Mouse (Mus musculus): Measurements from ENCODE around the gene Phtf1. TPM values are rescaled to one million over a fixed set of nuclear protein-coding genes. Genes with fewer than 3 reads are reported as not detected.

Phtf1 gene
- polyA plus RNA-seq, 1 experiment from 2014 or later: 37.5 TPM

DNA sequence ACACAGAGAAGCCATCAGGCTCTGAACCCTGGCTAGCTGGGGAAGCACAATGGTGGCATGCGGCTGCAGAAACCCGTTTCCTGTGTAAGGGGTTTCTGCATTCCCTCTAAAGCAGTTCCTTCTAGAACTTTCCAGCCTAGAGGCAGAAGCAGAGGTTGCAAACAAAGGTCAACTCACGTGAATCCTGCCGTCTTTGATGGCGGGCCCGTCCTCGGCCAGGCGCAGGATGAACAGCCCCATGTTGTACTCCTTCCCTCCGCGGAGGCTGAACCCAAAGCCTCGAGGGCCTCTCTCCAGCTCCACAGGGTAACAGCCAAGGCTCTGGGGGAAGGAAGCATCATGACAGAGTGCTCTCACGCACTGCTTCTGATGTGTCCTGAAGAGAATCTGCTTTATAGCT is 52.2 kb downstream of the Phtf1 start:
- 77% methylated on average over 12 of the region's 12 CpGs for WGBS
- Histone ChIP-seq H3K4me1 (no peaks in the 10 kb centered on the region), H3K9ac (no peak overlapping the region)

DNA sequence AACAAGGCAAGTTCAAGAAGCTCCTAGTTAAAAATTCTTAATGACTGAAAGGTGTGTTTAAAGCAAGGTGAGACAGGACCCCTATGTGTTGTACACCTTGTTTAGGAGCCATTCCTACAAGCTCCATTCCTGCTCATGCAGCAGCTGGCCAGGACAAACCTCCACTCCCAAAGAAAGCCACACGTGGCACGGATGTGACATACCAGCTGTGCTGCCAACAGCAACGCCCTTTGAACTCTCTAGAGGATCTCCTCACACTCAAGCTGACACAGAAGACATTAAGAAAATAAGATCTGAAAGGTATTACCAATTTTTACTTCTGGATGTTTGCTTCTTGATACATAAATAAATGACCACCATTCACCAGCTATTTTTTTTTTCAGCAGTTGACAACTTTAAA is 59.0 kb downstream of the Phtf1 start:
- no peak overlapping the region for H3K4me2 ChIP-seq (replicated peaks)
- H3K27me3 ChIP-seq: no peaks in the 10 kb centered on the region
- H3K27ac ChIP-seq (replicated peaks): no peak overlapping the region
- no peak for ATAC-seq (ENCODE audit: insufficient number of reproducible peaks, low FRiP score, low TSS enrichment, low read depth)
- no peaks in the 10 kb centered on the region for H3K4me1 ChIP-seq
- no peaks in the 10 kb centered on the region for H3K9me3 ChIP-seq (replicated peaks)
- peaks cover 7% of the 10 kb centered on the region; the same call in 1 of the 2 replicates for H3K36me3 ChIP-seq
- WGBS: 60% methylated on average over 3 of the region's 3 CpGs
- H3K4me3 ChIP-seq (replicated peaks): no peak overlapping the region
- H3K9ac ChIP-seq: no peak overlapping the region

More for the DNA sequence above, 52.2 kb downstream of the Phtf1 start:
- Histone ChIP-seq H3K27ac (replicated peaks) (no peak overlapping the region), H3K36me3 (peaks cover 37% of the 10 kb centered on the region), H3K9me3 (replicated peaks) (no peaks in the 10 kb centered on the region), H3K4me2 (replicated peaks) (no peak overlapping the region), H3K4me3 (replicated peaks) (no peak overlapping the region), H3K27me3 (no peaks in the 10 kb centered on the region)
- no peak for ATAC-seq (ENCODE audit: insufficient number of reproducible peaks, low FRiP score, low TSS enrichment, low read depth)

DNA sequence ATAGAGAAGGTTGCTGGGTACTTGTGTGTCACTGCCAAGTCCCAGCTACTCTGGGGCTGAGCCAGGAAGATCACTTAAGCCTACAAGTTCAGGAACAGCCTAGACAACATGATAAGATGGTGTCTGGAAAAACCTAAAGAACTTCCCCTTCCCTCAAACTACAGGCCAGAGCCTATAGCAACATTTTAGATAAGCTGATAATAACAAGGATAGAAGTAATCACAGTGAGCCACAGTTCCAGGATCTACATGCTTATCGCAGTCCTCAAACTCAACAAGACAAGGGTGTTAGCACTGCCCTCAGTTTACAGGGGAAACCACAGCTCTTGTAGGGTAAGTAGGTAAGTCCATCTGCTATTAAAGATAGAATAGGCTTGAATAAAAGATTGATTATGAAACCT is 64.2 kb downstream of the Phtf1 start:
- H3K9ac ChIP-seq: no peak overlapping the region
- no peaks in the 10 kb centered on the region for H3K9me3 ChIP-seq (replicated peaks)
- no peaks in the 10 kb centered on the region for H3K36me3 ChIP-seq
- no peak for ATAC-seq (ENCODE audit: insufficient number of reproducible peaks, low FRiP score, low TSS enrichment, low read depth)
- H3K4me1 ChIP-seq: no peaks in the 10 kb centered on the region
- H3K4me2 ChIP-seq (replicated peaks): no peak overlapping the region
- WGBS: 82% methylated on average over 1 of the region's 1 CpGs
- H3K4me3 ChIP-seq (replicated peaks): no peak overlapping the region
- H3K27ac ChIP-seq (replicated peaks): no peak overlapping the region
- H3K27me3 ChIP-seq: no peaks in the 10 kb centered on the region

DNA sequence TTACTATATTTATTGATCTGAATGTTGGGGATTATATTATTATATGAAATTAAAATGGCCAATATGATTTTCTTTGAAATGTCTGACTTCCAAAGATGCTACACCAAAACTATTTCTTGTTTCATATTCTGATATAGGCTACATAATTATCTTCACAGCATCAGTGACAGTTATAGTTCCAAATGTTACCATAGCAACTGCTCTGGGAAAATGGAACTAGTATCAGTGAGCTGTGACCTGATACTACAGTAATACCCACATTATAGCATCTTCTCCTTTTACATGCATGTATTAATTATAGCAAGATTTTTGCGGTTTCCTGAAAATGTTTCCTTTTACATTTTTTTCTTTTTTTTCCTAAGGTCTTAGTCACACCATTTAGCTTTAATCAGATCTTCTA is 64.8 kb downstream of the Phtf1 start:
- 95% methylated on average over 1 of the region's 1 CpGs for WGBS
- Histone ChIP-seq H3K4me2 (replicated peaks) (no peak overlapping the region), H3K27me3 (no peaks in the 10 kb centered on the region), H3K4me3 (replicated peaks) (no peak overlapping the region), H3K9me3 (replicated peaks) (no peaks in the 10 kb centered on the region), H3K27ac (replicated peaks) (no peak overlapping the region), H3K9ac (no peak overlapping the region), H3K36me3 (peaks cover under 1% of the 10 kb centered on the region; the same call in 1 of the 2 replicates), H3K4me1 (no peaks in the 10 kb centered on the region)
- ATAC-seq (ENCODE audit: insufficient number of reproducible peaks, low FRiP score, low TSS enrichment, low read depth): no peak

DNA sequence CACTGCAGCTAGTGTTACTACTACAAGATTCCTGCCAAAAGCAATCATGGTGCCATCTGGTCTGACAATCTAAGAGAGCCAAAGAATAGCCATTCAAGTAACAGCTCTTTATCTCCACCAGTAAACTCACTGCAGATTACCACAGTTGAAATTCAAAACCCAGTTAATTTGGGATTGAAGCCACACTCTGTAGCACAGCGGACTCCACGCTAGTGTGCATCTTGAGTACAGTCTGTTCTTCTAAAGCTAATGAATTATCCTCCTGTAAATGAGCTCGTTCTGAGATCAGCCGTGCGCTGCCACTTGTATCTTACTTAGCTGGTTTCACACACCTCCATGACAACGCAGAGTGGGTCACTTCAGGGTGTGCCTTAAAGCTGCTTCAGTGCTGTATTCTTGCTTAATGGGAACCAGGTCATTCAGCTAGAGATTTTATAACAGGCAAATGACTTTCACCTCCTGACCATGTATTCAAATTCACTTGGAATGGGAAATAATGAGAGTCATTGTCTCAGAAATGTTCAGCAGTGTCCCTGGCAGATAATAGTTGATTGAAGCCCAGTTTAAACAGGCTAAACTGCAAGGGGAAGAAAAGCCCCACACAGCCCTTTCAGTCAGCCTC is 91.2 kb downstream of the Phtf1 start:
- Histone ChIP-seq H3K4me1 (no peaks in the 10 kb centered on the region), H3K27me3 (no peaks in the 10 kb centered on the region), H3K9me3 (replicated peaks) (no peaks in the 10 kb centered on the region), H3K27ac (replicated peaks) (no peak overlapping the region), H3K9ac (no peak overlapping the region), H3K4me2 (replicated peaks) (no peak overlapping the region), H3K4me3 (replicated peaks) (no peak overlapping the region), H3K36me3 (no peaks in the 10 kb centered on the region)
- no peak for ATAC-seq (ENCODE audit: insufficient number of reproducible peaks, low FRiP score, low TSS enrichment, low read depth)
- WGBS: 56% methylated on average over 6 of the region's 6 CpGs

DNA sequence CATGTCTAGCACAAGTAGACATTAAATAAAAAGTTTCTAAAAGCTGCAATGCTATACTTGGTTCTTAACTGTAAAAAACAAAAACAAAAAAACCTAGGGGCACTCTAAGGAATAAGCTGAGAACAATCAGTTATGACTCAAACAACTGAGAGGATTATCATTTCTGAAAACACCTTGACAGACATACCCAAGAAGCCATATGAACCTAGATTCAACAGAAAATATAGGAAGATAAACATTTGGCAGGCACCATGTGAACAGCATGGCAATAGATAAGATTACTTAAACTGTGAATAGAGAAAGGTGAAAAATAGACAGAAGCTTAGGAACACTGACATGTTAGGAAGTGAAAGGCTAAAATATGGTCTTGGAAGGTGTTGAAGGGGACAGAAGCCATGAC is 101.5 kb downstream of the Phtf1 start:
- H3K27ac ChIP-seq (replicated peaks): no peak overlapping the region
- H3K9me3 ChIP-seq (replicated peaks): no peaks in the 10 kb centered on the region
- no peak overlapping the region for H3K9ac ChIP-seq
- no peaks in the 10 kb centered on the region for H3K36me3 ChIP-seq
- H3K4me3 ChIP-seq (replicated peaks): no peak overlapping the region
- no peak for ATAC-seq (ENCODE audit: insufficient number of reproducible peaks, low FRiP score, low TSS enrichment, low read depth)
- no peak overlapping the region for H3K4me2 ChIP-seq (replicated peaks)
- no peaks in the 10 kb centered on the region for H3K4me1 ChIP-seq
- no peaks in the 10 kb centered on the region for H3K27me3 ChIP-seq

Other genes starting within 250 kb of the Phtf1 start
- gene Olfml3, start 230.1 kb upstream of the Phtf1 start, polyA plus RNA-seq (2015; fragmentation: Nextera tagmentation; extraction: Ambion mirVana): 70.8 and 79.0 TPM in 2 replicates
- not detected in 2 replicates for gene Gm10964, start 228.7 kb upstream of the Phtf1 start, polyA plus RNA-seq (2015; fragmentation: Nextera tagmentation; extraction: Ambion mirVana)
- gene Hipk1, start 176.5 kb upstream of the Phtf1 start, polyA plus RNA-seq (2015; fragmentation: Nextera tagmentation; extraction: Ambion mirVana): 12.4 TPM in 2 replicates
- gene Dclre1b, start 158.7 kb upstream of the Phtf1 start, polyA plus RNA-seq (2015; fragmentation: Nextera tagmentation; extraction: Ambion mirVana): 26.8 and 27.3 TPM in 2 replicates
- 22.2 and 23.4 TPM in 2 replicates for gene Ap4b1, start 158.6 kb upstream of the Phtf1 start, polyA plus RNA-seq (2015; fragmentation: Nextera tagmentation; extraction: Ambion mirVana)
- gene Gm43064, start 158.5 kb upstream of the Phtf1 start, polyA plus RNA-seq (2015; fragmentation: Nextera tagmentation; extraction: Ambion mirVana): 0.84 and 1.1 TPM in 2 replicates
- gene Bcl2l15, start 135.5 kb upstream of the Phtf1 start, polyA plus RNA-seq (2015; fragmentation: Nextera tagmentation; extraction: Ambion mirVana): 0.18 TPM in 1 of 2 replicates, not detected in the other
- gene Ptpn22, start 108.3 kb upstream of the Phtf1 start, polyA plus RNA-seq (2015; fragmentation: Nextera tagmentation; extraction: Ambion mirVana): 1.3 and 1.8 TPM in 2 replicates
- gene Rsbn1, start 54.0 kb upstream of the Phtf1 start, polyA plus RNA-seq (2015; fragmentation: Nextera tagmentation; extraction: Ambion mirVana): 11.6 and 12.3 TPM in 2 replicates